Mouse (Mus musculus): ENCODE results near the gene Gm21958.

Gm21958 gene
- long read RNA-seq, experiment 1 = 0 reads
- long read RNA-seq, experiment 2, partial matches to known transcripts = 0 of 1 reads
- long read RNA-seq, experiment 2, other reads (novel, unspliced or antisense) = 1 of 1 reads

DNA sequence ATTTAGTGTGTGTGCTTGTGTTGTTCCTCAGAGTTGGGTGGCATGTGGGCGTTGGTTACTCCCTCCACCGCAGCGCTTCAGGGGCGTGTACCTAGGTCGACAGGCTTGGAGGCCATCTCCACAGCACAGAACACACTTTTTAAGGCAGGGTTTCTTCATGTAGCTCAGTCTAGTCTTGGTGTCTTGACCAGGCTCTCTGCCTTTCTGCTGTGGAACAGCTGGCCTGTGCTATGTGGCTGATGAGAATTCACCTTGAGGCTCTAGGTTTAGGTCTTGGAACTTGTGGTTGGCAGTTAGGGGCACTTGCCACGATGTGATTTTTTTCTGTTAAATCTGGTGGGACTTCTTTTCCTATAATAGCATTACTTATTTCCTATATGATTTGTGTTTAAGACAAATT, at the start of gene Gm21958:
TSS of gene Gm21958 (minus strand) at position 101 of the 400 bp plus-strand sequence.
- intact Hi-C loops (cut with DNase I) = no loop called here

DNA sequence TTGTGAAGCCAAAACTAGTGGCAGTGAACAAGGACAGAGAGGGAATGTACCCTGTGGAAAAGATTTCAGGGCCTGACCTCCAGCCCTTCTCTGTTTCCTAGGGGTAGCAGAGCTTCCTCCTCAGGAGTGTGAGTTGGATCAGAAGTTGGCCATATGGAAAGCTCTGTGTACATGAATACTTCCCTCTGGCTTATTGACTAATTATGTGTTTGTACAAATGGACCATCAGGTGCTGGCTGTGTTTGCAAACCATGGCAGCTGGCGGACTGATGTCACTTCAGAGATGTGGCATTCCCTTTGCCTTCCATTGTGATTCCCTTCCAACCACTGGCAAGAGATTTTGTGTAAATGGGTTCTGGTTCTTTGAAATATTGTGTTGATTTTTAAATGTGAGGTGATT, 47.1 kb upstream of the Gm21958 start:
- intact Hi-C loops (cut with DNase I) = no loop called here

DNA sequence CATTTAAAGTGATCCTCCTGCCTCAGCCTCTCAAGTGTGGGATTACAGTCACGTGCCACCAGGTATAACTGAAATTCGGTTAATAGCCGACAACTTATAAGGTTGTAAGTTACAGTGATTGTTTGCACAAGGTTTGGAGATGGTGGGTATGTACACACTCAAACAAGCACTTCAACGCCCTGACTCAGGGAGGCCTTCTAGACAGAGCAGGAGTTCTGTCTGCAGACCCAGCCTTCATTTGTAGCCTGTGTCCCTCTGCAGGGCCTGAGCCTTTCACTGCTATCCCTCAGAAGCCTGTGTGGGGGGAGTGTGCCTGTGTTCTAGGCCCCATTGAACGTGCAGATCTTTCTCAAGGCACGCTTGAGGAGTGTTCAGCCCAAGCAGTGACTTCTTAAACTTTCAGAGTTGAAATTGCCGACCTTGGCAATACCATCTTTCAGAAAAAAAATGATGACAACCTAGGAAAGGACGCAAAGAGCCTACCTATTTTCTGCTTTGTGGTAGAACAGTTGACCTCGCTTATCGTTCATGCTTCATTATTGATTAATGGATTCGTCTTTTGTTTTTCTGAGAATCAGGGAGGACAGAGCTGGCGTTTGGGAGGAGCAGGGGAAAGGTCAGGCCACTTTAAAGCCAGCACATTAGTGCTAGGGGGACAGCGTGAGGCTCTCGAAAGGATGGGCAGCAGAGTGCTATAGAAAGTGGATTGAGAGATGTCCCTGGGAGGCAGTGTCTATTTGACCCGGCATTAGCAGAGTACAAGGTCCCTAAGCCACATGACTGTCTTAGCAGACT, 46.4 kb upstream of the Gm21958 start:
- intact Hi-C loops (cut with DNase I) = no loop called here

DNA sequence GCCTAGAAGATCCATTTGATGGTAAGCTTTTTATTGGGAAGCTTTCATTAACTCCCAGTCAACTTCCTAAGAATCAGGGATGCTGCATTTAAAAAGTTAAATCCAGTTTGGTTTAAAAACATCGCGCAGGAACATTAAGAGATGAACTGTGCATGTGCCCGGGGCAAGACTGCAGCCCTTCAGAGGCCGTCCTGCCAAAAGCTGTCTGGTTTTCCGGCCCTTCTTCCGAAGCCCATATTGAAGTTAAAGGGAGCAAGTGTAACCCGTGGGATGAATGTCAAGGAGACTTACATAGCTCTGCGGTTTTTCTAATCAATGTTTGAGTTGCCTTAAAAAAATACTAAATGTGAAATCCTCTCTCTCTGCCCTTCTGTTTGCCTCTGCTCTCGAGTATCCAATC, 45.1 kb upstream of the Gm21958 start:
- intact Hi-C loops (cut with DNase I) = no loop called here

DNA sequence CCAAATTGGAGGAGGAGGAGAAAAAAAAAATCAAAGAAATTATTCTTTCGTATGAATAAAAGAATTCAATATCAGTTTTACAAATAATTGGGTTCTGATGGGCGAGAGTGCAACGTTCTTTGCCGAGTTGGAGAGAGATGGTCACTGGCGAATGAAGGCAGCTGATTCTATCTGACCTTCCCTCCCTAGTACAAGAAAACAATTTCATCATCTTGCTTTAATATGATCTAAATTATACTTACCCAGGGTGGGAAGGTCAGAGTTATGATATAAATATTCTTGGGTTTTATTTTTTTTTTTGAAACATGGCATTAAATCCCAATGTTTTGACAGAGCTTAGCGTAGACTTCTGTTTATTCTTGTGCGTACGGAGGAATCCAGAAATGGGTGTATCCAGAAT, 43.3 kb upstream of the Gm21958 start:
- intact Hi-C loops (cut with DNase I) = no loop called here

DNA sequence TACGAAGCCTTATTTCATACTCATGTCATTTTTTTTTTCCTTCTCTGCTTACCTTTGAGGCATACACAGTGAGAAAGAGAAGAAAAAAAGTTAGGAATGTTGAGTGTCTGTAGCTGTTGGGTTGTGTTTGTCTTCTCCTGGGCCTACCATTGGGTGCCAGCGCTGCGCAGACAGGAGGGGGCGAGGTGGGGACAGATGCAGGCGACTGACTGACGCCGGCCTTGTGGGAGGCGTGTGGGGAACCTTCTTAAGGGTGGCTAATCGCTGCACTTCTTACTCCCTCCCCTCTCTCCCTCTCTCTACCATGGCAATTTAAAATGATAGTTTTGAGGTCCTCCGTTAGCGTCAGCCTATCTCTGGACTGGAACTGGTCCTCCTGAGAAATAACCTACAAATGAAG, 41.9 kb upstream of the Gm21958 start:
- intact Hi-C loops (cut with DNase I) = no loop called here

DNA sequence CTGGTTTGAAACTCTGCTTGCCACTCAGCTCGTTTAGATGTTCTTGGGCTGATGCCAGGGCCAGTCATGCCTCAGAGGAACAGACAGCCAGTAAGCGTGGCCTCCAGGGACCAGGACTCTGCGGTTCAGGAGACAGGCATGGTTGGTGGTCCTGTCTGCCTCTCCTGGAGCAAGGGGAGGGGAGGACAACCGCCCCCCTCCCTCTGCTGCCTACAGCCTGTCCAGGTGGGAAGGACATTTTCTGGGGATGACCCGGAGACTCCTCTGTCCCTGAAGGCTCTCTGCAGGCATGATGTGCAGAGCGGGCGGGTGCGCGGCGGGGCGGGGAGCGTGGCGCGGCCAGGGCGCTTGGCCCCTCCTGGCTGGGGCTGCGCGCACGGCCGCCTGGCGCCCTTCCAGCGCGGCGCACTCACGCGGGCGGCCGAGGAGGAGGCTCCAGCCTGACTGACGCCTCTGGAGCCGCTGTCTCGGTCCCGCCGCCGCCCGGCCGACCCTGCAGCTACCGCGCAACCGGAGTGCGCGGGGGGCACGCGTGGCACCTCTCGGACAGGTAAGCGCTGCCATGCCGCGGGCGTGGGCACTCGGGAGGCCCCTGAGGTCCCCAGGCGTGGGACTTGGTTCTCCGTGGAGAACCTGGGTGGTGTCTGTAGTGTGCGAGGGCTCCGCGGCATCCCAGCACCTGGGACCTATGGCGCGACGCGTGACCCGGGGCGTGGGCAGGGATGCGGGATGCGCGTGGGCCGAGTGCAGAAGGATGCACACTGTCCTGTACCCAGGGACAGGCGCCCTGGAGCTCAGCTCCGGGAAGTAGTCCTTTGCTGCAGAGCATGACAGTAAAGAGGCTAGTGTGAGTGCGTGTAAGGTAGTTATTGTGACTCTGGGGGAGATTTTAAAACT, 41.2 kb upstream of the Gm21958 start, which contains the start of gene Smad9:
TSS of gene Smad9 (plus strand) at position 438 of the 897 bp plus-strand sequence.
- intact Hi-C loops (cut with DNase I) = no loop called here

DNA sequence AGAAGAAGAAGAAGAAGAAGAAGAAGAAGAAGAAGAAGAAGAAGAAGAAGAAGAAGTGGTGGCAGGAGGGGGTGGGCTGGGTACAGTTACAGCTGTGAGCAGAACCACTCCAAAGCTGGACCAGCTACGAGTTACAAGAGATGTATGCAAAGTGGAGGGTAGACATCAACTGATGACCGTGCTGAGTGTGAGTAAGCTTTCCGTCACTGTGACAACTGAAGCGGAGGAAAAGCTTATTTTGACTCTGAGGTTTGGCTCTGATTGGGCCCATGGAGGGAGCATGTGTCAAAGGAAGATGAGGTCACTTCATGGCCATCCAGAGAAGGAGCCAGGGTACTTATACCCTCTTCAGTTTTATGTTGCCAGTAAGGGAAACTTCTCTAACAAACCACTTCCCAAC, 39.3 kb upstream of the Gm21958 start:
- intact Hi-C loops (cut with DNase I) = loop anchor here (5.0 kb wide), 1 partner anchor 44 kb away; no protein-coding TSS in a partner anchor

DNA sequence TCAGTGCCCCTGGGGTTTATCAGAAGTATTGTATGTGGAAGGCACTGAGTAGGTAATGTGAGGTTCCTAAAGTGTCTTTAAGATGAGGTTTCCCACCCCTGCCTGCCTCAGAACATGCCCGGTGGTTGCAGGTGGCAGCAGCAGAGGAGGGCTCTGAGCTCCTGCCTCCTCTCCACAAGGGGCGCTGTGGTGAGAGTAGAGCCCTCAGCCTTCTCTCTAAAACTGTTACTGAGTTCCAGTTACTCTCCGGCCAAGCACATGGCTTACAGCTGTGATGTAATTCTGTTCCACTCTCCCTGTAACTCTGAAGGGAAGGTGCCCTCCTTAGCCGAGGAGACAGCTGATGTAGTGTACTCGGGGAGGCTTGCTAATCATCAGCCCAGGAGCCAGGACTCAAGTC, 31.6 kb upstream of the Gm21958 start:
- intact Hi-C loops (cut with DNase I) = no loop called here

DNA sequence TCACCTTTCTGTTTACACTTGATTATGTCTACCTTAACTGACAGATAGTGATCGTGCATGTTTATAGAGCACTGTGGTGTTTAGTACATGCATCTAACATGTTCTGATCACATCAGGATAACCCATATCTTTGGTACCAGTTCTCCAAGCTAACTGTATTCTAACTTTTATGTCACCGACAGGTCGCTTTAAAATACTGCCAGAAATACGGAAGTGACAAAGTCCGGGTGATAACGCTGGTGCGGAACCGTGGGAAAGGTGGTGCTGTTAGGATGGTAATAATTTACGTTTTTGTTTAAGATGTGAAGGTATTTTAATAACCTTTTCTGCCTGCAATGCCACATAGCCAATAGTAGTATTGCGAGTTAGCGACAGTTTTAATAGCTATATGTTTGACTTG, 27.8 kb upstream of the Gm21958 start:
- intact Hi-C loops (cut with DNase I) = no loop called here

DNA sequence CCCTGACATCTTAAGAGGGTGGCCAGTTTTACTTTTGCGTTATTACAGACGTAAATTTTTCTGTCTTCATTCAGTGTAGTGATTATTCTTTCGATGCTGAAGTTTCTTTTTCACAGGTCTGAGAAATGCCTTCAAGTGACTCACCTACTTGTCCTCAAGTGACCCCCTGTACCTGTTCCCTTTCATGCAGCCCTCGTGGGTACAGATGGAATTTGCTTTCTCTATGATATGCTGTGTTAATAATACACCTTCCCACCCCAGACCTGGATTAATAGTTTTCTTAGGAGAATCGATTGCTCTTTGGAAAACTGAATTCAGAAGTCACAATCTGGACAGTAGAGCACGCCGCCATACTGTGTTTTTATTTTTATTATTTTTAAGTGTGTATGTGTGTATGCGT, 23.2 kb upstream of the Gm21958 start:
- intact Hi-C loops (cut with DNase I) = loop anchor here (5.0 kb wide), 1 partner anchor 60 kb away; no protein-coding TSS in a partner anchor

DNA sequence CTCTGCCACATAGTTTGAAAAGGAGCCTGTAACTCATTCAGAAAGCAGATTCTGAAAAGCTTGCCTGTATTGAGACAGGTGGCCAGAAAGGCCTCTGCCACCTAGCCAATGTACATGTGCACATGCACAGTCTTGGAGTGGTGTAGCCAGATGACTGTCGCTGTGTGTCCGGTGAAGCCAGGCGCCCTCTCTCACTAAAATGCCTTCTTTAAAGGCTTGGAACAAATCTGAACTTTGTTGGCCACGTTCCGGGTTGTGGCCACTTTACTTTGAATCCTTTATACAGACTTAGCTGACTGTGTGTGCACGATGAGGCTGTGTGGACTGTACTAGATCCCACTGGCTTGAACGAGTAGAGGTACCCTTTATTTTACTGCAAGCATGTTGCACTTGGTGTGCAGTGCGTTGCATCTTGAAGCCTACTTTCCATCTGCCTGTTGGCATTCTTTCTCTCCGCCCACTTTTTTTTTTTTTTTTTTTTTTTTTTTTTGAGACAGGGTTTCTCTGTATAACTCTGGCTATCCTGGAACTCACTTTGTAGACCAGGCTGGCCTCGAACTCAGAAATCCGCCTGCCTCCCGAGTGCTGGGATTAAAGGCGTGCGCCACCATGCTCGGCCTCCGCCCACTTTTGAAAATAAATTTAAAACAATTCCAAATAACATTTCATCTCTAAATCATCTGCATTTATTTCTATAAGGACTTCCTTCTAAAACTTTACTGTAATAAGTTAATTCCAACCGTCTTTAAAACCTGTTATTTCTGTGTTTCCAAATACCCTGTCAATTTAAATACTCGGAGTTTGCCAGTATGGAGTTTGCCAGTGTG, 22.2 kb upstream of the Gm21958 start:
- intact Hi-C loops (cut with DNase I) = loop anchor here (5.0 kb wide), 1 partner anchor 61 kb away; no protein-coding TSS in a partner anchor

DNA sequence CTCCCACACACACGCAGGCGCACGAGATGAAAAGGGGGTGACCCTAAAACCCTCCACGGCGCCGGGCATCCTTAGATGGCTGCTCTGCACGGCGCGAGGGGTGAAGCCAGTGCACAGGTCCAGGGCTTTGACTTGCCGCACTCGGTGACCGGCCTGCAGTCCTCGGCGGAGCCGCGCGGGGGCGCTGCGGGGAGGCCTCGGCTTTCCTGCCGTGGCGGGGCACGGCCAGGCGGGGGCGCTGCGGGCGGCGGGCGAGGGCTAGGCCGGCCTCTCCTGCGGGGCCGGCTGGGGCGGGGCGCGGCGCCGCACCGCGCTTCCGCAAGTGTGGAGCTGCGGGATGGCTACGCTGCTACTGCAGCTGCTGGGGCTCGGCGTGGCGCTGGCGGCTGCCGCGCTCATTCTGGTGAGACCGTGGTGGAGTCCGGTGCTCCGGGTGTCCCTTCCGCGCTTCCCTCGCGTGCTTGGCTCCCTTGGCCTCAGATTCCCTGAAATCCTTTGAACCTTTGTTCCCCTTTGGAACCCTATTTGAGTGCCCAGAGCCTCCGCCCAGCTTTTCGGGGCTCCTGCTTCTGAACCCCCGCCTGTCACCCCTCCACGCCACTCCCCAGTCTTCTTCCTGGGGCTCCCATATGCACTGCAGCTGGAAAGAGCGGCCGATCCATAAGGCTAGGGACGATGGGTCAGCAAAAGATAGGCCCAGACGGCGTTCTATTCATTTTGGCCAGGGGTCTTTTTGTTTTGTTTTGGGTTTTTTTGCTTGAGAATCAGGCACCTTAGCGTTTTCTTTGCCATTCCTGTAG, 21.3 kb upstream of the Gm21958 start, which contains the start of the genes Exosc8 and Alg5:
TSS of gene Exosc8 (minus strand) at position 147 of the 800 bp plus-strand sequence.
TSS of gene Alg5 (plus strand) at position 293 of the 800 bp plus-strand sequence.
- intact Hi-C loops (cut with DNase I) = loop anchor here (5.0 kb wide), 1 partner anchor 62 kb away; no protein-coding TSS in a partner anchor

DNA sequence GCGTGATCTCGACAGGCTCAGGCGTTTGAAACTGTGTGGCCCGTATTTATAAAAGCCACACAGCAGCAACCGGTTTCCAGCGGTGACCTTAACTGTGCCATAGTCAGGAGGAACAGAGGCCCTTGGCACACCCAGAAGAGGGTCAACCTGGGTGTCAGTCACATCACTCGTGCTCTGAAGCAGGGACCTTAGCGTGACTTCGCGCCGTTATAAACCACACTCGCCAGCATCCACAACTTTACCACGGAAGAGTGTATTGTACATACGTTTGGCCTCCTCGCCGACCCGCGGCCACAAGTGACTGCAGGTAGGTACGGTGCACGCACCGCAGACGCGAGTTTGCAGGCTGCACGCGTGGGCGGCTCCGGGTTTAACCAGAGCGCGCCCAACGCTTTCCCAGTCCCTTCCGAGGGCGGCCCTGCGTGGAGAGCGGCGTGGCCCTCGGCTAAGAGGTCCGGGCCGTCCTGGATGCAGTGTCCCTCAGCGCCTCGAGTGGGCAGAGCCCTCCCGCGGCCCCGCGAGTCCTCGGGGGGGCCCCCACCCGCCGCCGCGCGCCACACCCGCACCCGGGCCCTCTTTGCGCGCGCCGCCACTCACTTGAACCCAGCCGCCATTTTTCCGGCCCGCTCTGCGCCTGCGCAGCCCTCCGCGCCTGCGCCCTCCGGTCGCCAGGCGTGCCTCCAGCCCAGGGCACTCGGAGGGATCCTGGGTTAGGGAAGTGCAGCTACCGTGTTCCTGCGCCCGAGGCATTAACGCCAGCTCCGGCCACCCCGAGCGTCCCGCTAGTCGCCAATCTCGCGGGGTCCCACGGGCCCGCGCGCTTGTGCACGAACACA, 20.5 kb upstream of the Gm21958 start:
- intact Hi-C loops (cut with DNase I) = loop anchor here (5.0 kb wide), 1 partner anchor 63 kb away; no protein-coding TSS in a partner anchor

DNA sequence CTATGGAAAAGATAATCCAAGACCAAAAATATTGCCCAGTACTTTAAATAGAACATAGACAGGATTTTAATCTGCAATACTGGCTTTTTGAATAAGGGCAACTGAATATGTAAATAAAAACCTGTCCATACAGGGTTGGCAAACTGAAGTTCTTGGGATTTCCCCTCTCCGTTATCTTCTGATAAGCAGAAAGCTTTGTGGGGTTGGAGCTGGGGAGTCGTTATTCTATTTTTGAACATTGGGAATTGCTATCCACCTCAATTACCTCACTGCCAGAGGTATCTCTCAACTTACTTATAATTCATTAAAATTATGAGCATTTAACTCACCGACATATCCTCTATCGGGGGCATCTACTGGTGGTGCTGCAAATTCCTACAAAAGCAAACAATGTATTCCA, 18.2 kb upstream of the Gm21958 start:
- intact Hi-C loops (cut with DNase I) = no loop called here

DNA sequence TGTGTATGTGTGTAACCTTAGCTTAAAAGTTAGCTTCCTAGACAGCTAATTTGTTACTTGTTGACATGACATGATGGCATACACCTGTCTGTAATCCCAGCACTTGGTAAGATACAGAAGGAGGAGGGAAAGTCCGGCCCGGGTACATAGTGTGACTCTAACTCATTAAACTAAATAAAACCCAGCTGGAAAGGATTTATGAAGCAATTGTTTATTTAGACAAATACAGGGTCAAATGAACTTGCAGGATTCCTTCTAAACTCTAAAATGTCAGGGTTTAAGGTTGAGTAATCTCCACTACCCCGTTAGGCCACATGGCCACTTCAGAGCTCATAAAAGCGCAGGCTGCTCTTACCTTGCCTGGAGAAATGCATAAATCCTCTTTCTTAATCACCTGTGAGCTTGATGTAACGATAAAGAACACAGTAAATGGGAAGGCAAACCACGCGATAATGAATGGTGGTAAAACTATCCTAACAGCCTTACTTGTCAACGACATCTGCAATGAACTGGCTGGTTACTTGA, 17.5 kb upstream of the Gm21958 start:
- intact Hi-C loops (cut with DNase I) = no loop called here

DNA sequence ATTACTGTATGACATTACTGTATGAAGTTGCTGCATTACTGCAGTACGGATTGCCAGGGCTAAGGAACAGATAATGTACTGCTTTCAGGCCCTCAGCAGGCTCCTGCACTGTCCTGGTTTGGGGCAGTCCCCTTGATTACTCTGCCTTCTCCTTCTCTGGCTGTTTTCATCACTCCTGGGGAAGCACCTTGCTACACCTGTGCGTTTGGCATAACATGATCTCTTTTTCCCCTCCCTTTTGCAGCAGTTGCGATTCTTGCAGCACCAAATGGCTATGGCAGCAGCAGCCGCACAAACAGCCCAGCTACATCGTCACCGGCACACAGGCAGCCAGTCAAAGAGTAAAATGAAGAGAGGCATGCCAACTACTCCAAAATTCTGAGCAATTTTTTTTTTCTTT, 13.9 kb upstream of the Gm21958 start:
- intact Hi-C loops (cut with DNase I) = no loop called here

DNA sequence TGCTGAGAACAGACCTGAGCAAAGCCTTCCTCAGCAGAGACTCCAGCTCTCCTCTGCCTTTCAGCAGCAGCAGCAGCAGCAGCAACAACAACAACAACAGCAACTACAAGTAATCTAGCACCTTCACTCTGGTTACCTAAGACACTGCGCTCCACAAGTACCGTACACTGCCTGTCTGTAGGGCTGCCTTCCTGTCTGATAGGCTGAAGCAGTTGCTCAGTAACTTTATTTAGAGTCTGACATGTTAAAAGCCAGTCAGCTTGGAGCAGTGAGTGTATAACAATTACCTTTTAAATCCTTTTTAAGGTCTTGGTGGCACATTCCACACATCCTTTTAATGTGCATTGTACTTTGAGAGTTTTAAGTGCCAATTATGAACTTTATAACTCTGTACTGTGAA, 13.4 kb upstream of the Gm21958 start:
- intact Hi-C loops (cut with DNase I) = no loop called here

DNA sequence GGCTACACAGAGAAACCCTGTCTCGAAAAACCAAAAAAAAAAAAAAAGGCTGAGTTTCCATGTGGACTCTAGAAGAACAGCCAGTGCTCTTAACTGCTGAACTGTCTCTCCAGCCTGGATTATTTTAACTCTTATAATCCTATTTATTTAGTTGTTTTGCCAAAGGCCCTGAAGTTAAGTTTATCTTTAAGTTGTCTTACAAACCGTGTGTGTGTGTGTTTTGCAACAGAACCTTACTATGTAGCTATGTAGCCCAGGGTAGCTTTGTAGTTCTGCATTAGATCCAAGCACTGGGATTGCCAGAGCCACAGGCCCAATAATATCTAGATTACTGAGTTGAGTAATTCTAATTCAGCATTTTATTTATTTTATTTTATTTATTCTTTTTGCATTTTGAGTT, 11.2 kb upstream of the Gm21958 start:
- intact Hi-C loops (cut with DNase I) = no loop called here

Data from adrenal gland (tissue).